Mouse (Mus musculus) lung, postnatal 14 days (tissue): Measurements from ENCODE around the gene Cyren.

Experiments
- DNase-seq: peaks from one replicate; pipeline ENCODE4 v3.0.0; 2021

Cyren gene

GRCm38 (mm10) chr6:34896168-34896780 is 18.4 kb upstream of the Cyren start:
- no peak for DNase-seq

- no peak for DNase-seq
Observed at GRCm38 (mm10) chr6:34895569-34895968, 17.7 kb upstream of the Cyren start.

- DNase-seq = no peak
Observed at GRCm38 (mm10) chr6:34889185-34889584, 11.3 kb upstream of the Cyren start.

- no peak for DNase-seq
Observed at GRCm38 (mm10) chr6:34887131-34887850, 9.4 kb upstream of the Cyren start.

- no peak for DNase-seq
Observed at GRCm38 (mm10) chr6:34884724-34885123, 6.9 kb upstream of the Cyren start.

DNA sequence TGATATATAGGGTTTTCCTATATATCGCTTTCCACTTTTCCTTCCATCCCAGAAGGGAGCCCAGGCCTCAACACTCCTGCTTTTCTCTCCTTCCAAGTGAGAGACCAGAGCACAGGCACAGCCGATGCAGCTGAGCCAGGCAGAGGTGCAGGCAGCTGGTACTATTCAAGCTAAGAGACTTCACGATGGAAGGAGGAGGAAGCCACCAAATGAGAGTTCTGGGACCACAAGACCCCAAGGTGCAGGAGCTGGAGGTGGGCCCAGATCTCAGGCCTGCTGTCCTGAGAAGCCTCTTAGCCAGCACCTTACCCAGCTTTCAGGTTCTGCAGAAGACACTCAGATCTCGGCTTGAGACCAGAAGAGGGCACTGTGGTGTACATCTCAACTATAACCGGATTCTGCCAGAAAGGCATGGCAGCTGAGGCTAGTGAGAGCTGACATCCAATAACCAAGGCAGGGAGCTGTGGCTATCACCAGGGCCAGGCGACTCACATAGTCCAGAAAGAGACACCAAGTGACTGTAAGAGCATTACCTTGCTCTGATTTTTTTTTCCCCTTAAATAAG is 2.1 kb upstream of the Cyren start:
- DNase-seq = peak; percentile 59

GRCm38 (mm10) chr6:34879101-34879740 is 1.4 kb upstream of the Cyren start:
- no peak for DNase-seq

- DNase-seq = no peak
Observed at GRCm38 (mm10) chr6:34876835-34877156, 1.1 kb downstream of the Cyren start.

DNA sequence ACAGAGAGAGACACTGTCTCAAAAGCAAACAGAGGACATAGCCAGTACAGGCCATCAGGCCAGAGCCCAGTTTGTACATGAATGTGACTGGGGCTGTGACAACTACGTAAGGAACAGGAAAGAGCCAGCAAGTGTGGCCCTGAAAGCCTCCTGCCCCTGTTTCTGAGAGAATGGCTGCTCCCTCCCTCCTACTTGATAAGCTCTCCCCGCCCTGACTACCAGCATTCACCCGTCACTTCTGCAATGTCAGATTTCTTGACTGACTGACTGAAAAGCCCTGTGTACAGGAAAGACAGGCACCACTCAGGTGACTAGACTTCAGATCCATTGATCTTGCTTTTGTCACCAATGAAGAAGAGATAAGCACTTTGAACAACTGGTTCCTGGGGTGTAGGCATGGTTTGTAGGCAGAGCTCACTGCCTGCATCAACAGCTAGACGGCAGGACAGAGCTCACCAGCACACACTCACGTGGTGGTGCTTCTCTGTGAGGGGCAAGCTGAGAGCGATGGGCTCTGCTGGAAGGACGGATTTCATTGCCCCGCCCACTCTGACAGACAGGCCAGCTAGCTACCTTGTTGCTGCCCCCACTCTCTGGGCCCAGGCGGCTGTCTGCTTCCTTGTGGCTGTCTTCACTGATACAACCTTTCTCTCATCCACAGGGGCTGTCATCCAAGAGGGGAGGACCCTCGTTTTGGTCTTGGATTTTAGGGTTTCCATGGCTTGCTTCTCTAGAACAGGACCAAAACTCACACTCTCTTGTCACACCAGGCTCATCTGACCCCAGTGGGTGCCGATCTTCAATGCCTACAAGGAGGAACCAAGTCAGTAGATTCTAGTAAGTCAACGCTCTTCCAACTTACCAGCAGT is 1.7 kb downstream of the Cyren start:
- DNase-seq = no peak

- no peak for DNase-seq
Observed at GRCm38 (mm10) chr6:34875268-34875761, 2.5 kb downstream of the Cyren start.

- peak; percentile 67 for DNase-seq
Observed at GRCm38 (mm10) chr6:34874101-34874921, 3.5 kb downstream of the Cyren start.

DNA sequence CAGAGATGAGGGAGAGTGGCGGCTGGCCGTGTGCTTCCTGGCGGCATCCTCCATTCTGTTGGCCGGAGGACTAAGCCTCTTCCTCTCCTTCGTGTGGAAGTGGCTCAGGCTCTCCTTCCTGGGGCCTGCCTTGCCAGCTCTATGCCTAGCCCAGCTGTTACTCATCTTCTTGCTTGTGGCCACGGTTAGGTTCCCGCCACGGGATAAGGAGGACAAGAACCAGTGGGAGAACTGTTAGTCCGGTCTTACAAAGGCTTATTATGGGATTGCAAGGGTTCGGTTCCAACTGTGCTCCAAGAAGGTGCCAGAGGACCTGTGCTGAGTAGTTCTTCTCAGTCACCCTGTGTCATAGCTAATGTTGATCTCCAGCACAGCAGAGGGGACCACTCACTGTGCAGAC is 5.0 kb downstream of the Cyren start:
- no peak for DNase-seq

- DNase-seq = no peak
Observed at GRCm38 (mm10) chr6:34871929-34872328, 5.9 kb downstream of the Cyren start.

GRCm38 (mm10) chr6:34870724-34871123 is 7.1 kb downstream of the Cyren start:
- no peak for DNase-seq

GRCm38 (mm10) chr6:34870136-34870535 is 7.7 kb downstream of the Cyren start:
- no peak for DNase-seq

DNA sequence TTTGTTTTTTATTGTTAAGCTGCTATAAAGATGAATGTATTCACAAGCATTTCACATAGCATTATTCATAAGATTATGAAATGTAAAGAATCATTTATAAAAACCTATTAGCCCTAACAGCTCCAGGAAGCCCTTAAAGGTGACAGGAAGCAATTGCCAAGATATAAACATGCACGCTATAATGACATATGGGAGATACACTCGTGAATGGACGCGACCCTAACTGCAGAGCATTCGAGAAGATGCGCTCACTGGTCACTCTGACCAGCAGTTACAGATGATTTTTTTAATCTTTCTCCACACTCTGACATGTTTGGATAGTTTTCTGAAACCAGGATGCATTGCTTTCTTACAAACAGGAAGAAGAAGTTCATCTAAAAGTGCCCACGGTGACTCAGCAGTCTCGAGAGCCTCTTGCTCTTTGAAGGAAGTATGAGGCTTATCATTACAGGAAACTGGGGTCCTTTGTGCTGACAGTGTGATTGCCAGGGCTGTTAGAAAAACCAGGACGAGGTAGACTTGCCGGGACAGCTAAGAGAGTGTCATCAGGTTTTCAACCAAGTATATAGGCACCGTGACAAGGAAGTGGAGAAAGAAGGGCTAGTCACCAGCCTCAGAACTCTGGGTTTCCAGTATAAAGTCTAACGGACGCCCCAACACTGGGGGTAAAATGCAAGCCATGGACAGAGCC is 8.5 kb downstream of the Cyren start:
- DNase-seq = no peak

DNA sequence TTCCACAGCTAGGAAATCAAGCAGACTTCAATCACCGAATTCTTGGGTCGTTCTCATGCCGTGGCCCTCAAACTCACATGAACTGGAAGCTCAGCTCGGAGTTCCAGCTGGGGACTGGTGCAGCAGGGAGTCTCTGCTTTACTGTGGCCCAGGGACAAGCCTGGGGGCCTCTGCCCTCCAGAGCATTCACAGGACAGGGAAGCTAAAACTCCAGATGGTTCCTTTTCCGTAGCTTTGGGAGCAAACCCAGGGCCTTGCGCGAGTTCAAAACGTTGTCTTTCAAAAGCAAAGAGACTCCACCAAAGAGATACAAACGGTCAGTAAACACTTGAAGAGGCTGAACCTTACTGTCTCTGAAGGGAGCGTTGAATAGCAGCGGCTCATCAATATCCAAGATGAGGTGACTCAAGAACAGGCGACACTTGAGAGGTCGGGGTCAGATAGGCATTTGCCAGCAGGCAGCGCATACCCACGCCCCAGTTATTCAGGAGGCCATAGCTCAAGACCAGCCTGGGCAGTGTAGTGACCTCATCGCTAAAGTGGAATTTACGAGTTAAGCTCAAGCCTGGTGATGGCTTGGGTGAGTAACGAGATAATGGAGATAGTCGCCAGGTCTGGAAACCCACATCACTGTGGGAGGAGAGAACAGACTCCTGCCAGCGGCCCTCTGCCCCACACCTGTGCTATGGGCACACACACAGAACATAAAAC is 9.2 kb downstream of the Cyren start:
- no peak for DNase-seq

- DNase-seq = no peak
Observed at GRCm38 (mm10) chr6:34867995-34868350, 9.9 kb downstream of the Cyren start.

- no peak for DNase-seq
Observed at GRCm38 (mm10) chr6:34867301-34867994, 10.4 kb downstream of the Cyren start.

DNA sequence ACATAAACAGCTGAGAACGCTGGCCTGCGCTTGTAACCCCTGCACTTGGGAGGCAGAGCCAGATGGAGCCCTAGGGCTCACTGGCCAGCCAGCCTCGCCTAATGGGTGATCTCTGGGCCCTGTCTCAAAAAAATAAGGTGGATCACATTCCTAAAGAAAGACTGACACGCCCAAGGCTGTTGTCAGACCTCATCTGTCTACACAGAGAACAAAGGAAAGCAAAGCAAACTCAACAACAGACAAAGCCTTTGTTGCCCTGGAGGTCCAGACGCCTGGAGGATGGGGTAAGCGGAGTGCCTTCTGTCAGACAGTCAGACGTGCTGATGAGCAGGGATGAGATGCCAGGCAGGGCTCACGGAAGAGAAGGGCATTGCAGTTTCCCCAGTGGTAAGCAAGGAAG is 11.1 kb downstream of the Cyren start:
- DNase-seq = no peak
